Mouse (Mus musculus) heart, postnatal 0 days (tissue): ENCODE data around the gene Rp9.

Experiments used
- CTCF ChIP-seq: IDR thresholded peaks from 2 replicates; pipeline ENCODE4 v1.5.1; 2016; ENCODE audit warnings: antibody characterized with exemption, control low read depth, low read depth
- EP300 ChIP-seq: IDR thresholded peaks from 2 replicates; pipeline ENCODE4 v1.6.1; 2016; ENCODE audit warnings: antibody characterized with exemption, low read depth

GRCm38 (mm10) chr9:22417547-22417946, 52.0 kb downstream of the Rp9 start:
- TF ChIP-seq CTCF, result no peak
- TF ChIP-seq EP300, result no peak
